Mouse (Mus musculus): ENCODE data around the gene Nlgn1.

DNA sequence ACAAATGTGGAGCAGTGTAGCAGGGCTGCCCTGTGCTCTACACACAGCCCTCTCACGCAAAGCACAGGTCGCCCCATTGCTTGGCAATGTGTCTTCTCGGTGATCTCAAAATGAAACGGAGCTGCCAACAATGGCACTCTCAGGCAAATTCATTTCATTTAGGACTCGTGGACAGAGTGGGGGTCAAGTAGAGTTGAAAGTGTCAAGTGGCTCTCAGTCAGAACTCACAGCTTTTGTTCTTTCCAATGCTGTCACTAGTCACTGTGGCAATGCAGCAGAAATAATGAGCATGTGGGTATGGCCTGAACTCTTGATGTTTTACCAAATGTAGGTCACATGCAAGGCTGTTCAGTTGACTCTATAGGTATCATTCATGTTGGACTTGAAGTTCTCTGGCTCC lies 756.7 kb downstream of the Nlgn1 start:
- TF ChIP-seq CTCF (IDR thresholded peaks at IDR 0.05; ENCODE audit: insufficient read depth, low read length) = no peak
- no peak for TF ChIP-seq POLR2A (IDR thresholded peaks at IDR 0.05; ENCODE audit: borderline replicate concordance, extremely low read depth, low read depth, low read length)
